ENCODE assay signal across 21 mouse cellular contexts in the genomic region with DNA sequence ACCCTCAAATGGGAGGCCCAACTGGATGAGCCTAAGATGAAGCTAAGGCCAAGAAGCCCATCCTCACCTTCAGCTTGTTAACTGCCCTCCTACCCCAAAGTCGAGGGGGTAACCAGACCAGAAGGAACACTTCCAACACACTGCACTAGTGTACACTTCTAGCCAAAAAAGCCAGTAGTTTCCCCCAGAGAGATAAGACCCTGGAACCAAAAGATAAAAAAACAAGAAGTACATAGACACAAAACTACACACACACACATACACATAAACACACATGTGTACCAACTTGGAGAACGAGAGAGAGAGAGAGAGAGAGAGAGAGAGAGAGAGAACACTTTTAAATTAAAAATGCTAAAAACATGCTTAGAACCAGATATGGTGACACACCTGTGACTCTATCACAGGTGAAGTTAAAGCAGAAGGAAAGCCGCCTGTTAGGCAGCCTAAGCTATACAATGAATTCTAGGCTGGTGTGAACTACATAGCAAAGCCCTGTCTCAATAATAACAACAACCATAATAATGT. TPM values are rescaled to one million over a fixed set of nuclear protein-coding genes. Genes with fewer than 3 reads are reported as not detected.
A peak's percentile ranks its signal among the peaks of the same experiment; 100 is the strongest.
DNase-seq lines count a peak whose midpoint lies in the region; ATAC-seq and TF ChIP-seq lines count a peak whose summit lies in the region.
"Had no signal": no experiment of that assay in that cellular context is flagged by ENCODE, and none has a peak within 500 bp of the region (broad histone marks: within the 10 kb centered on the region; RNA-seq: fewer than 3 reads in every experiment).

No protein-coding gene starts in this region.

- TF ChIP-seq CTCF in G1E (IDR thresholded peaks at IDR 0.05; ENCODE audit: low read depth, low read length), result no peak
- TF ChIP-seq CTCF in MEL (IDR thresholded peaks at IDR 0.05 in 2 of 3, conservative IDR thresholded peaks at IDR 0.05 in 1 of 3; ENCODE audit: control insufficient read depth in 1 of 3, insufficient read depth in 1 of 3, low read depth in 2 of 3, low read length in 3 of 3, poor library complexity in 1 of 3, severe bottlenecking in 1 of 3), result no peak

- TF ChIP-seq EP300 in MEL (IDR thresholded peaks at IDR 0.05; ENCODE audit: low read depth in 1 of 2, low read length in 2 of 2), result peak; percentile 95 to 97

- no peak overlapping the region for H3K4me3 ChIP-seq in heart, embryonic 14.5 days (ENCODE audit: control insufficient read depth in 1 of 2, insufficient read depth in 1 of 2, low read depth in 1 of 2, low read length in 2 of 2)
- no peak overlapping the region for H3K4me3 ChIP-seq in heart, embryonic 10.5 days
- H3K4me3 ChIP-seq in G1E (ENCODE audit: low read depth, low read length), result peak overlapping the region; percentile 52; the same call in 1 of the 2 replicates
- H3K4me3 ChIP-seq in MEL (ENCODE audit: control insufficient read depth in 1 of 2, insufficient read depth in 1 of 2, low read depth in 2 of 2, low read length in 2 of 2), result peak overlapping the region; percentile 51 to 61
- H3K4me3 ChIP-seq: embryonic facial prominence, embryonic 13.5 days; embryonic facial prominence, embryonic 15.5 days; erythroblast, embryonic 14.5 days; forebrain, embryonic 10.5 days; forebrain, embryonic 12.5 days had no signal

- peaks cover 5% of the 10 kb centered on the region for H3K9me3 ChIP-seq in heart, embryonic 14.5 days (ENCODE audit: control insufficient read depth, low read length)
- no peaks in the 10 kb centered on the region for H3K9me3 ChIP-seq in heart, embryonic 10.5 days
- H3K9me3 ChIP-seq in G1E (replicated peaks) (peaks cover 3% of the 10 kb centered on the region; the same call in 1 of the 2 replicates), MEL (replicated peaks; ENCODE audit: insufficient read depth, low read length) (no peaks in the 10 kb centered on the region)
- H3K9me3 ChIP-seq: embryonic facial prominence, embryonic 15.5 days; forebrain, embryonic 12.5 days had no signal

- H3K4me1 ChIP-seq in heart, embryonic 14.5 days (ENCODE audit: control insufficient read depth in 2 of 2, insufficient read depth in 2 of 2, low read length in 2 of 2), result peaks cover 2 to 16% of the 10 kb centered on the region in 2 experiments; a peak in 3 of 4 replicates
- H3K4me1 ChIP-seq in heart, embryonic 10.5 days, result peaks cover 21% of the 10 kb centered on the region; the same call in 1 of the 2 replicates
- H3K4me1 ChIP-seq in G1E (ENCODE audit: insufficient read depth, low read depth, low read length) (peaks cover 70% of the 10 kb centered on the region), MEL (ENCODE audit: control insufficient read depth in 1 of 2, insufficient read depth in 2 of 2, low read length in 2 of 2) (peaks cover 25 to 41% of the 10 kb centered on the region in 2 experiments)

- no peak; a peak in 1 of 4 replicates for TF ChIP-seq POLR2A in MEL (IDR thresholded peaks at IDR 0.05; ENCODE audit: control insufficient read depth in 1 of 2, insufficient read depth in 1 of 2, low read depth in 1 of 2, low read length in 2 of 2, poor library complexity in 1 of 2)

- no peak overlapping the region for H3K27ac ChIP-seq in heart, embryonic 14.5 days (replicated peaks in 1 of 2; ENCODE audit: control insufficient read depth in 1 of 2, insufficient read depth in 1 of 2, low read depth in 2 of 2, low read length in 2 of 2)
- H3K27ac ChIP-seq in heart, embryonic 10.5 days, result no peak overlapping the region
- peak overlapping the region; percentile 83 for H3K27ac ChIP-seq in MEL (ENCODE audit: control insufficient read depth, low read depth, low read length)
- H3K27ac ChIP-seq: embryonic facial prominence, embryonic 13.5 days; embryonic facial prominence, embryonic 15.5 days; forebrain, embryonic 10.5 days; forebrain, embryonic 12.5 days had no signal

- DNase-seq in heart, embryonic 10.5 days (ENCODE audit: low spot score), result no peak
- no peak for DNase-seq in G1E (ENCODE audit: low spot score)
- peak; percentile 73 for DNase-seq in MEL (ENCODE audit: low read depth, low spot score)
- DNase-seq in cerebellum, adult 9-10 months, result no peak
- DNase-seq: adrenal gland, adult 8-10 months; adrenal gland, postnatal 14 days; adrenal gland, postnatal 36 days; cerebellum, adult 11-12 months; cerebellum, adult 2 months; cerebellum, adult 9-11 months; cerebellum, postnatal 14 days; cerebellum, postnatal 36 days; embryo, embryonic 11 days had no signal

- TF ChIP-seq RAD21 in MEL (IDR thresholded peaks at IDR 0.05; ENCODE audit: low read depth, low read length), result no peak

- no peaks in the 10 kb centered on the region for H3K27me3 ChIP-seq in heart, embryonic 14.5 days (ENCODE audit: control insufficient read depth, insufficient read depth, low read length)
- peaks cover 13% of the 10 kb centered on the region for H3K27me3 ChIP-seq in heart, embryonic 10.5 days (ENCODE audit: insufficient read depth, poor library complexity, severe bottlenecking)
- H3K27me3 ChIP-seq in G1E (ENCODE audit: insufficient read depth, low read length) (peaks cover 31% of the 10 kb centered on the region), MEL (ENCODE audit: control insufficient read depth in 1 of 2, insufficient read depth in 2 of 2, low read length in 2 of 2) (no peaks in the 10 kb centered on the region)

- 68% methylated on average over 3 of the region's 3 CpGs for WGBS in heart, embryonic 14.5 days
- 66% methylated on average over 3 of the region's 3 CpGs for WGBS in heart, embryonic 10.5 days

- H3K4me2 ChIP-seq in heart, embryonic 14.5 days (ENCODE audit: low read length), result peak overlapping the region; percentile 92; the same call in 1 of the 2 replicates
- H3K4me2 ChIP-seq: embryonic facial prominence, embryonic 13.5 days; embryonic facial prominence, embryonic 15.5 days; forebrain, embryonic 12.5 days had no signal

- no peak for ATAC-seq in heart, embryonic 14.5 days (ENCODE audit: insufficient number of reproducible peaks, insufficient read depth, low FRiP score, low read depth)
- ATAC-seq in G1E (ENCODE audit: extremely low read depth, insufficient number of reproducible peaks, low FRiP score, poor library complexity, severe bottlenecking), result no peak
- ATAC-seq: forebrain, embryonic 14.5 days; forebrain, embryonic 16.5 days had no signal

- H3K9ac ChIP-seq in heart, embryonic 14.5 days (ENCODE audit: low read length), result no peak overlapping the region
- peak overlapping the region; percentile 71 for H3K9ac ChIP-seq in MEL (ENCODE audit: control insufficient read depth, low read depth, low read length, poor library complexity, severe bottlenecking)
- H3K9ac ChIP-seq: embryonic facial prominence, embryonic 13.5 days; embryonic facial prominence, embryonic 15.5 days; forebrain, embryonic 12.5 days had no signal

- no peaks in the 10 kb centered on the region for H3K36me3 ChIP-seq in heart, embryonic 14.5 days (ENCODE audit: control insufficient read depth, insufficient read depth, low read length)
- H3K36me3 ChIP-seq in heart, embryonic 10.5 days, result 0 out of 2 replicates have a peak, but pooled peaks cover 1% of the 10 kb centered on the region
- H3K36me3 ChIP-seq in G1E (replicated peaks) (peaks cover 25% of the 10 kb centered on the region), MEL (ENCODE audit: control insufficient read depth in 1 of 2, insufficient read depth in 2 of 2, low read length in 2 of 2) (peaks cover 19 to 52% of the 10 kb centered on the region in 2 experiments)
- H3K36me3 ChIP-seq: embryonic facial prominence, embryonic 13.5 days; embryonic facial prominence, embryonic 15.5 days; forebrain, embryonic 10.5 days; forebrain, embryonic 12.5 days had no signal

- peaks cover 81% of the 10 kb centered on the region for H3K79me2 ChIP-seq in MEL (ENCODE audit: control insufficient read depth, insufficient read depth, low read length, poor library complexity)

TF ChIP-seq in MEL, 35 proteins besides CTCF, POLR2A, EP300 and RAD21 (continues in another document):
- TF ChIP-seq MXI1 (IDR thresholded peaks at IDR 0.05; ENCODE audit: low read depth, low read length) (peak; percentile 92), HCFC1 (IDR thresholded peaks at IDR 0.05; ENCODE audit: low read depth, low read length) (peak; percentile 33; the same call in 1 of the 2 replicates), TAL1 (IDR thresholded peaks at IDR 0.05; ENCODE audit: low read length) (peak; percentile 64), POLR2AphosphoS2 (IDR thresholded peaks at IDR 0.05; ENCODE audit: low read length) (peak; percentile 49; the same call in 1 of the 2 replicates), GABPA (IDR thresholded peaks at IDR 0.05; ENCODE audit: low read depth, low read length) (no peak), TCF12 (IDR thresholded peaks at IDR 0.05; ENCODE audit: low read depth, low read length) (peak; percentile 92), MAX (IDR thresholded peaks at IDR 0.05; ENCODE audit: low read length) (peak; percentile 49), MYB (IDR thresholded peaks at IDR 0.05; ENCODE audit: low read depth, low read length) (peak; percentile 60), UBTF (IDR thresholded peaks at IDR 0.05; ENCODE audit: borderline replicate concordance, insufficient read depth, low read depth, low read length) (no peak), ZMIZ1 (IDR thresholded peaks at IDR 0.05; ENCODE audit: low read depth, low read length) (peak; percentile 67; the same call in 1 of the 2 replicates), MAZ (IDR thresholded peaks at IDR 0.05; ENCODE audit: low read depth, low read length) (peak; percentile 53; the same call in 1 of the 2 replicates), USF2 (IDR thresholded peaks at IDR 0.05; ENCODE audit: borderline replicate concordance in 1 of 2, insufficient read depth in 1 of 2, low read depth in 1 of 2, low read length in 2 of 2) (no peak), CHD2 (IDR thresholded peaks at IDR 0.05; ENCODE audit: low read length) (no peak)

RNA-seq across cellular contexts. Expression of gene Tec, which starts 3.6 kb away (rescaled TPM):
- polyA plus RNA-seq in heart, embryonic 14.5 days (2014; fragmentation: Nextera tagmentation; extraction: Ambion mirVana), result 17.7 and 18.7 TPM in 2 replicates
- polyA plus RNA-seq in heart, embryonic 10.5 days (2016; fragmentation: Nextera tagmentation; extraction: Ambion mirVana), result 7.5 and 12.1 TPM in 2 replicates
- total RNA-seq in G1E (2014; fragmentation: Nextera tagmentation) (45.3 and 45.7 TPM in 2 replicates), G1E (2017) (77.1 and 91.6 TPM in 2 replicates), MEL (2012; rRNA removed) (44.8 and 57.4 TPM in 2 replicates)
- polyA plus RNA-seq in G1E (2012) (2.4 and 2.9 TPM in 2 replicates), MEL (2012; ENCODE audit: insufficient read depth in 1 of 2, insufficient read length in 2 of 2, low read depth in 1 of 2, low replicate concordance in 2 of 2, missing spikeins in 1 of 2) (10 to 100 TPM in 1 of 2 experiments, not detected in 1; 61.1 TPM)
- polyA plus RNA-seq: erythroblast, embryonic 14.5 days had no signal

RNA-seq across cellular contexts. Expression of gene Slain2, which starts 49.4 kb away (rescaled TPM):
- polyA plus RNA-seq in heart, embryonic 14.5 days (2014; fragmentation: Nextera tagmentation; extraction: Ambion mirVana), result 35.6 and 36.5 TPM in 2 replicates
- 18.1 and 21.0 TPM in 2 replicates for polyA plus RNA-seq in heart, embryonic 10.5 days (2016; fragmentation: Nextera tagmentation; extraction: Ambion mirVana)
- total RNA-seq in G1E (2014; fragmentation: Nextera tagmentation) (42.4 and 66.4 TPM in 2 replicates), G1E (2017) (26.2 and 30.4 TPM in 2 replicates), MEL (2012; rRNA removed) (18.8 and 18.9 TPM in 2 replicates)
- polyA plus RNA-seq in G1E (2012) (7.7 and 9.2 TPM in 2 replicates), MEL (2012; ENCODE audit: insufficient read depth in 1 of 2, insufficient read length in 2 of 2, low read depth in 1 of 2, low replicate concordance in 2 of 2, missing spikeins in 1 of 2) (10 to 100 TPM; 29.9 to 42.9 TPM)

Comparison
In these comparisons a context has a peak if more than half of its experiments do, and no peak if none do; other contexts are left out.
1. H3K4me3 ChIP-seq: peak in G1E (single experiment) and MEL (2 of 2); none in heart, embryonic 14.5 days (0 of 2) and heart, embryonic 10.5 days (single experiment).